Mouse (Mus musculus) thymus, adult 2 months (tissue): Measurements from ENCODE around the gene Gigyf2. TPM values are rescaled to one million over a fixed set of nuclear protein-coding genes. Genes with fewer than 3 reads are reported as not detected.

ENCODE experiments used
- DNase-seq: peaks from one replicate; pipeline ENCODE4 v3.0.0; 2021
- H3K27ac ChIP-seq: fragments of 200-500 bp; 2 replicates; pipeline ENCODE4 v1.5.1; 2012; ENCODE audit warnings: low read length, control low read depth; ENCODE audit not compliant: control insufficient read depth, insufficient read depth
- H3K27me3 ChIP-seq: fragments of 200-500 bp; 2 replicates; pipeline ENCODE4 v1.6.1; 2012; ENCODE audit warnings: mild to moderate bottlenecking, low read length, moderate library complexity, mixed read lengths; ENCODE audit not compliant: control insufficient read depth, insufficient read depth
- H3K36me3 ChIP-seq: fragments of 200-500 bp; 2 replicates; pipeline ENCODE4 v1.6.1; 2012; ENCODE audit warnings: mild to moderate bottlenecking, low read length, moderate library complexity; ENCODE audit not compliant: control insufficient read depth, insufficient read depth
- H3K4me1 ChIP-seq: fragments of 200-500 bp; replicated peaks from 2 replicates; pipeline ENCODE4 v1.6.1; 2012; ENCODE audit warnings: low read length; ENCODE audit not compliant: control insufficient read depth, insufficient read depth
- H3K4me3 ChIP-seq: fragments of 200-500 bp; 2 replicates; pipeline ENCODE4 v1.5.1; 2012; ENCODE audit warnings: mild to moderate bottlenecking, low read length, control low read depth, moderate library complexity; ENCODE audit not compliant: control insufficient read depth, insufficient read depth
- CTCF ChIP-seq: fragments of 200-500 bp; IDR thresholded peaks from 2 replicates; pipeline ENCODE4 v1.5.1; 2012; ENCODE audit warnings: mild to moderate bottlenecking, control low read depth, low read length, moderate library complexity, borderline replicate concordance; ENCODE audit not compliant: control insufficient read depth, poor library complexity, insufficient read depth; ENCODE audit errors: extremely low read depth
- POLR2A ChIP-seq: fragments of 200-500 bp; IDR thresholded peaks from 2 replicates; pipeline ENCODE4 v1.6.1; 2012; ENCODE audit warnings: mild to moderate bottlenecking, low read length, control low read depth, moderate library complexity; ENCODE audit not compliant: control insufficient read depth, poor library complexity, insufficient read depth; ENCODE audit errors: extremely low read depth
- WGBS: fragments of 180-500 bp; shearing (Covaris S2); methylation state at CpG from one replicate; pipeline ENCODE4 v1.1.7; 2018; 5-methylcytosine and 5-hydroxymethylcytosine counted together
- polyA plus RNA-seq: library from polyadenylated mRNA; depleted of rRNA; stranded (reverse); fragments of >200 nt; gene quantifications from 2 replicates; pipeline ENCODE4 v1.2.3, GENCODE M21; 2012

Gene Gigyf2
- polyA plus RNA-seq, 1 experiment, result 47.3 TPM

- Histone ChIP-seq H3K27me3 (no peaks in the 10 kb centered on the region), H3K36me3 (peaks cover 10% of the 10 kb centered on the region), H3K27ac (no peak overlapping the region), H3K4me1 (no peaks in the 10 kb centered on the region), H3K4me3 (no peak overlapping the region)
- TF ChIP-seq POLR2A (no peak), CTCF (no peak)
- no peak for DNase-seq
- WGBS, result 94% methylated on average over 1 of the region's 1 CpGs
These were observed 33.5 kb downstream of the Gigyf2 start for GRCm38 (mm10) chr1:87360276-87360675.

GRCm38 (mm10) chr1:87378024-87378560 is 51.3 kb downstream of the Gigyf2 start:
- DNase-seq, result no peak
- 87% methylated on average over 3 of the region's 3 CpGs for WGBS
- Histone ChIP-seq H3K27ac (no peak overlapping the region), H3K27me3 (no peaks in the 10 kb centered on the region), H3K36me3 (peaks cover 21% of the 10 kb centered on the region; the same call in 1 of the 2 replicates), H3K4me3 (no peak overlapping the region), H3K4me1 (no peaks in the 10 kb centered on the region)
- TF ChIP-seq CTCF, result no peak
- no peak for TF ChIP-seq POLR2A

- 96% methylated on average over 1 of the region's 1 CpGs for WGBS
- no peak overlapping the region for H3K27ac ChIP-seq
These were observed 53.1 kb downstream of the Gigyf2 start for GRCm38 (mm10) chr1:87379919-87380318.

GRCm38 (mm10) chr1:87381152-87381551 is 54.4 kb downstream of the Gigyf2 start:
- TF ChIP-seq CTCF, result no peak
- TF ChIP-seq POLR2A, result no peak
- H3K4me1 ChIP-seq, result no peaks in the 10 kb centered on the region
- no peak for DNase-seq
- H3K27me3 ChIP-seq, result no peaks in the 10 kb centered on the region
- no peak overlapping the region for H3K4me3 ChIP-seq
- 91% methylated on average over 3 of the region's 3 CpGs for WGBS
- peaks cover 18% of the 10 kb centered on the region; the same call in 1 of the 2 replicates for H3K36me3 ChIP-seq
- H3K27ac ChIP-seq, result no peak overlapping the region

More at GRCm38 (mm10) chr1:87379919-87380318, 53.1 kb downstream of the Gigyf2 start:
- TF ChIP-seq POLR2A, result no peak
- no peak for TF ChIP-seq CTCF
- DNase-seq, result no peak
- Histone ChIP-seq H3K36me3 (peaks cover 18% of the 10 kb centered on the region; the same call in 1 of the 2 replicates), H3K27me3 (no peaks in the 10 kb centered on the region), H3K4me3 (no peak overlapping the region), H3K4me1 (no peaks in the 10 kb centered on the region)

DNA sequence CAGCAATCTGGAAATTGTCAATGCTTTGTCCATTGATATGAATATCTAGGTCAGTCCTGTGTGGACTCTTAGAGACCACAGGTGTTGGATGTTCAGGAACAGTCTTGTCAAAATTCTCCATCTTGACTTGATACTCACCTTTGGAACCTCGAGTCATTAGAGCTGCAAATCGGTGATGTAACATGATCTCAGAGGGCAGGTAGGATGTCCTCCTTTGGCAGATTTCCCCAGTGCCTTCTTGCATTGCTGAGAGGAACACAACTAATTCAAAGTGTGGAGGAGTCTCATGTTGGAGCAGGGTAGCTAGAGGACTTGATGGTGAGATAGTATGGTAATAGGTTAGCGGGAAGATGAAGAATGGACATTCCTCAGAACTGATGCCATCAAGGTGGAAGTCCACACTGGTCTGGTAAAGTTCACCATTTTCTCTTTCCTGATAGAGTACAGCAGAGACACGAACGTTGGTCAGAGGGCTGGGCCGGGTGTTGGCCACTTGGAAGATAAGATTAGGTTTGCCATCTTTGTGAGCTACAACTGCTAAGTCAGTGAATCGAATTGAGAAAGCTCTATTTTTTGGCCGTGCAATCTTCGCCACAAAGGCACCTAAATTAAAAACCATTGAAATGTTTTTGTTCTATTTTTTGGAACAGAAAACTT is 59.8 kb downstream of the Gigyf2 start:
- Histone ChIP-seq H3K4me1 (no peaks in the 10 kb centered on the region), H3K4me3 (no peak overlapping the region), H3K36me3 (peaks cover 6% of the 10 kb centered on the region), H3K27me3 (no peaks in the 10 kb centered on the region), H3K27ac (no peak overlapping the region)
- WGBS, result 95% methylated on average over 9 of the region's 9 CpGs
- DNase-seq, result no peak
- TF ChIP-seq CTCF, result no peak

DNA sequence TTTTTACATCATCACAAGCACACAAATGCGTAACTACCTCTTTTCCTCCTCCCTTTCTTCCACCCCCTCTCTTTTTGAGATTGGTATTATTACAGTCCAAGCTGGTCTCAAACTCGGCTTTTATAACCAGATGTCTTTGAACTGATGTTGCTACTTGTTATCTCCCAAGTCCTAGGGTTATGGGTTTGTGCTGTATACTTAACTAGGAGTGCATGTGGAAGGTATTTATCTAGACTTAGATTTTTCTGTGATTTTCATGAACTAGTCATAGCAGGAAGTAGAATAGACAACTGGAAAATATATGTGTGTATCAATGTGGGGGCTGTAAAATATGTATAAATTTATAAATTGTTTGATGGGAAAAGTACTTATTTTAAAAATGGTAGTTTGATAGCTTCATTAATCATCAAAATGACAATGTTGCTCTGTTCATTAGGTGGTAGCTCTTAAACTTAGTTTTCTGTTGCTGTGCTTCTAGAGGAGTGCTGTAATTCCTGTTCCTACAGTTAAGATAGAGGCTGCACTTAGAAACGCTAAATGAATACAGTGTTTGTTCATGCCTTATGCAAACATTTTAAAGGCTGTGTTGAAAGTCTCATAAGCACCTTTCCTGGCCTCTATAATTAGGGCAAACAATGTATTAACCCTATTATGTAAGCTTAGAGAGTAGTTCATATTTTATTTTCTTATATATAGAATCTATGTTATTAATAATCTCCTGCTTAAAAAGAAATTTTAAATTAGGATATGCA is 66.8 kb downstream of the Gigyf2 start:
- H3K4me3 ChIP-seq, result no peak overlapping the region
- 94% methylated on average over 3 of the region's 3 CpGs for WGBS
- H3K27ac ChIP-seq, result no peak overlapping the region
- TF ChIP-seq CTCF (no peak), POLR2A (no peak)
- no peaks in the 10 kb centered on the region for H3K4me1 ChIP-seq
- DNase-seq, result no peak
- peaks cover 6% of the 10 kb centered on the region for H3K36me3 ChIP-seq
- H3K27me3 ChIP-seq, result no peaks in the 10 kb centered on the region
